Mouse (Mus musculus) layer of hippocampus, adult 9-10 months (tissue): ENCODE data around the gene Cryz.
"Not testable (repeated sequence)": the region's sequence is repeated elsewhere in the genome, so short reads cannot be mapped to it uniquely, and the experiment has no call there.

Source experiments
- DNase-seq: peaks from one replicate; pipeline ENCODE4 v3.0.0; 2022; ENCODE audit warnings: low spot score

Gene Cryz

GRCm38 (mm10) chr3:154611888-154612287, 15.4 kb downstream of the Cryz start:
- no peak for DNase-seq

- no peak for DNase-seq
Observed at GRCm38 (mm10) chr3:154614771-154615170, 18.3 kb downstream of the Cryz start.

GRCm38 (mm10) chr3:154615304-154615703, 18.8 kb downstream of the Cryz start:
- DNase-seq = no peak

- DNase-seq = no peak
Observed at GRCm38 (mm10) chr3:154616106-154616505, 19.6 kb downstream of the Cryz start.

GRCm38 (mm10) chr3:154628284-154628683, 31.8 kb downstream of the Cryz start:
- no peak for DNase-seq

GRCm38 (mm10) chr3:154631281-154631680, 34.8 kb downstream of the Cryz start:
- not testable (repeated sequence) for DNase-seq

- no peak for DNase-seq
Observed at GRCm38 (mm10) chr3:154633091-154633490, 36.6 kb downstream of the Cryz start.

GRCm38 (mm10) chr3:154646638-154647442, 50.3 kb downstream of the Cryz start:
- no peak for DNase-seq

- no peak for DNase-seq
Observed at GRCm38 (mm10) chr3:154647443-154647780, 50.9 kb downstream of the Cryz start.

- no peak for DNase-seq
Observed at GRCm38 (mm10) chr3:154649411-154650285, 53.1 kb downstream of the Cryz start.

- DNase-seq = no peak
Observed at GRCm38 (mm10) chr3:154651192-154651821, 54.8 kb downstream of the Cryz start.

GRCm38 (mm10) chr3:154652581-154653420, 56.3 kb downstream of the Cryz start:
- no peak for DNase-seq

GRCm38 (mm10) chr3:154653454-154653853, 56.9 kb downstream of the Cryz start:
- DNase-seq = no peak

- no peak for DNase-seq
Observed at GRCm38 (mm10) chr3:154654284-154654683, 57.8 kb downstream of the Cryz start.

GRCm38 (mm10) chr3:154654901-154655300, 58.4 kb downstream of the Cryz start:
- no peak for DNase-seq

- no peak for DNase-seq
Observed at GRCm38 (mm10) chr3:154655711-154656110, 59.2 kb downstream of the Cryz start.

- no peak for DNase-seq
Observed at GRCm38 (mm10) chr3:154663545-154663944, 67.0 kb downstream of the Cryz start, which contains the start of gene Erich3. Erich3 (plus strand) TSS chr3:154663859.

GRCm38 (mm10) chr3:154663976-154664581, 67.6 kb downstream of the Cryz start:
- peak; percentile 58 for DNase-seq

GRCm38 (mm10) chr3:154664636-154665035, 68.1 kb downstream of the Cryz start:
- DNase-seq = no peak

GRCm38 (mm10) chr3:154668485-154668884, 72.0 kb downstream of the Cryz start:
- no peak for DNase-seq

GRCm38 (mm10) chr3:154670584-154670983, 74.1 kb downstream of the Cryz start:
- no peak for DNase-seq
